Mouse (Mus musculus): ENCODE measurements around the gene Clcn2. TPM values are rescaled to one million over a fixed set of nuclear protein-coding genes. Genes with fewer than 3 reads are reported as not detected.

Clcn2 gene
- polyA plus RNA-seq, 1 experiment, result 5.8 TPM

DNA sequence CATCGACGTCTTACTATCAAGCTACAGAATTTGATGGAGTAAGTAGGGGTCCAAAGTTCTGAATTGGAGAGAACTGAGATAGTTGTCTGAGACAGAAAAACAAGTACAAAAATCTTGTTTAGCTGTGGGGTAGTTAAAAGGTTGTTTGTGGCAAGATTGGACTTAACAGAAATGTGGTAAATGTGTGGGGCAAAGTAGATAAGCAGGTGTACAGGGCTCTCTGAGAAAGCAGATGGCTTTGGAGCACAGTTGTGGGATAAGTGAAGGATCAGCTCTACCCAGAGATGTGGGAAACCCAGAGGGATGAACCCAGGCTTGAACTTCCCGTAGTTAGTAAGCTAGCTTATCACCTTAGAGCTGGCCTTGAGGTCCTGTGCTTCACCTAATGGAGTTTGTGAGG lies 26.8 kb downstream of the Clcn2 start:
- Histone ChIP-seq H3ac (ENCODE audit: control insufficient read depth, insufficient read length, low read depth) (no peak overlapping the region), H3K36me3 (ENCODE audit: control insufficient read depth, insufficient read depth) (peaks cover 75% of the 10 kb centered on the region), H3K27me3 (ENCODE audit: control insufficient read depth, insufficient read depth, insufficient read length) (no peaks in the 10 kb centered on the region), H3K4me3 (ENCODE audit: insufficient read depth, poor library complexity, severe bottlenecking) (no peak overlapping the region), H3K79me2 (ENCODE audit: control insufficient read depth, insufficient read depth) (peaks cover 9% of the 10 kb centered on the region), H3K79me3 (ENCODE audit: low read depth) (peaks cover under 1% of the 10 kb centered on the region)
- no peak for TF ChIP-seq USF1 (IDR thresholded peaks at IDR 0.05; ENCODE audit: low read depth)
- no peak for TF ChIP-seq CEBPB (IDR thresholded peaks at IDR 0.05; ENCODE audit: low read depth)
- no peak for TF ChIP-seq MAX (IDR thresholded peaks at IDR 0.05)
- no peak for TF ChIP-seq MYOD1 (IDR thresholded peaks at IDR 0.05; ENCODE audit: control insufficient read depth, insufficient read length, low read depth)
- no peak for TF ChIP-seq MYOG (IDR thresholded peaks at IDR 0.05; ENCODE audit: control insufficient read depth, extremely low read depth, insufficient read length)
- TF ChIP-seq FOSL1 (IDR thresholded peaks at IDR 0.05; ENCODE audit: insufficient read depth, low read length, poor library complexity, severe bottlenecking), result no peak
- no peak for TF ChIP-seq CTCF (IDR thresholded peaks at IDR 0.05; ENCODE audit: control insufficient read depth, insufficient read depth, insufficient read length)

DNA sequence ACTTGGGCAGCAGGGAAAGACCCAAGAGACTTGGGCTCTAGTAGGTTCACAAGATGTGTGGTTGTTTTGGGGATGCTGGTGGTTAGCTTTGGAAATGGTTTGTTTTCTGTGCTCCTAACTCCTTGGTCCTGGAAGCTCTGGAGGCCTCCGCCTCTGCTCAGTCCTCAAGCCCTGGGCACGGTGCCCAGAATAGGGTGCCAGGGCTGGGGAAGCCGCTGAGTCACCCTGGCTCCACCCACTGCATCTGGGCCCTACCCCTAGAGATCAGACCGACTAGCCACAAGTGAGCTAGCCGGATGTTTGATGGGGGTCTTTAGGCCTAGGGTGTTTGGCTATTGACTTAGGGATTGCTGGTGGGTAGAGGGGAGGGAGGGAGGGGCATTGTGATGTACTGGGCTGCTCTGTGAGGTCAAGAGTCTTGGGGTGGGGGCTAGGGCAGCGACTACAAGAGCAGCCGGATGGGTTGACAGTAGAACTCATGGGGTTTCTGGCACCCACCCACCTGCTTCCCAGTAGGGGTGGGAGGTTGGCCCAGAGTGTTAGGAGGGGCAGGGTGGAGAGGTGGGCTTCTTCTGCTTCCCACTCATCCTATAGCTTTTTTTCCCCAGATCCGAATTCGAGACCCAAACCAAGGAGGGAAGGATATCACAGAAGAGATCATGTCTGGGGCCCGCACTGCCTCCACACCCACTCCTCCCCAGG lies 39.4 kb downstream of the Clcn2 start:
- H3K4me3 ChIP-seq (ENCODE audit: insufficient read depth, poor library complexity, severe bottlenecking), result no peak overlapping the region
- H3K79me3 ChIP-seq (ENCODE audit: low read depth), result peaks cover 69% of the 10 kb centered on the region
- H3K27me3 ChIP-seq (ENCODE audit: control insufficient read depth, insufficient read depth, insufficient read length), result no peaks in the 10 kb centered on the region
- TF ChIP-seq MYOG (IDR thresholded peaks at IDR 0.05; ENCODE audit: control insufficient read depth, extremely low read depth, insufficient read length) (no peak), CEBPB (IDR thresholded peaks at IDR 0.05; ENCODE audit: low read depth) (no peak), FOSL1 (IDR thresholded peaks at IDR 0.05; ENCODE audit: insufficient read depth, low read length, poor library complexity, severe bottlenecking) (no peak), MYOD1 (IDR thresholded peaks at IDR 0.05; ENCODE audit: control insufficient read depth, insufficient read length, low read depth) (no peak), CTCF (IDR thresholded peaks at IDR 0.05; ENCODE audit: control insufficient read depth, insufficient read depth, insufficient read length) (no peak), USF1 (IDR thresholded peaks at IDR 0.05; ENCODE audit: low read depth) (no peak), MAX (IDR thresholded peaks at IDR 0.05) (no peak)
- peaks cover 90% of the 10 kb centered on the region for H3K79me2 ChIP-seq (ENCODE audit: control insufficient read depth, insufficient read depth)
- H3K36me3 ChIP-seq (ENCODE audit: control insufficient read depth, insufficient read depth), result peaks cover 88% of the 10 kb centered on the region
- no peak overlapping the region for H3ac ChIP-seq (ENCODE audit: control insufficient read depth, insufficient read length, low read depth)

DNA sequence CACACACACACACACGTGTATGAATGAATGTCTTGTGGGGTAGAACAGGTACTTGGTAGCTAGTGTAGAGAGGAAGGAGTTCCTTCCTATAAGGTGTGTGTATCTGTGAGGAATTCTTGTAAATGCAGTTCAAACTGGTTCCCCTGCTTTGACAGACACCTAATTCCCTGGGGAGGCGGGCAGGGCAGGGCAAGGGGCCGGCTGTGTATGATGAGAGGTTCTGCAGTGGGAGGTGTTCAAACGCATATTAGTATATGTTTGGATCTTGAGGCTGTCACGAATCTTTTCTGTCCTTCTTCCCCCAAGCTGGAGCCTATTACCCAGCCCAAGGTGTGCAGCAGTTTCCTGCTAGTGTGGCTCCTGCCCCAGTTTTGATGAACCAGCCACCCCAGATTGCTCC lies 40.2 kb downstream of the Clcn2 start:
- H3K4me3 ChIP-seq (ENCODE audit: insufficient read depth, poor library complexity, severe bottlenecking), result no peak overlapping the region
- no peak for TF ChIP-seq CEBPB (IDR thresholded peaks at IDR 0.05; ENCODE audit: low read depth)
- TF ChIP-seq CTCF (IDR thresholded peaks at IDR 0.05; ENCODE audit: control insufficient read depth, insufficient read depth, insufficient read length), result no peak
- TF ChIP-seq USF1 (IDR thresholded peaks at IDR 0.05; ENCODE audit: low read depth), result no peak
- TF ChIP-seq MAX (IDR thresholded peaks at IDR 0.05), result no peak
- TF ChIP-seq FOSL1 (IDR thresholded peaks at IDR 0.05; ENCODE audit: insufficient read depth, low read length, poor library complexity, severe bottlenecking), result no peak
- no peak for TF ChIP-seq MYOG (IDR thresholded peaks at IDR 0.05; ENCODE audit: control insufficient read depth, extremely low read depth, insufficient read length)
- TF ChIP-seq MYOD1 (IDR thresholded peaks at IDR 0.05; ENCODE audit: control insufficient read depth, insufficient read length, low read depth), result no peak
- H3K79me3 ChIP-seq (ENCODE audit: low read depth), result peaks cover 69% of the 10 kb centered on the region
- peaks cover 94% of the 10 kb centered on the region for H3K79me2 ChIP-seq (ENCODE audit: control insufficient read depth, insufficient read depth)
- no peaks in the 10 kb centered on the region for H3K27me3 ChIP-seq (ENCODE audit: control insufficient read depth, insufficient read depth, insufficient read length)
- H3ac ChIP-seq (ENCODE audit: control insufficient read depth, insufficient read length, low read depth), result no peak overlapping the region
- peaks cover 80% of the 10 kb centered on the region for H3K36me3 ChIP-seq (ENCODE audit: control insufficient read depth, insufficient read depth)

DNA sequence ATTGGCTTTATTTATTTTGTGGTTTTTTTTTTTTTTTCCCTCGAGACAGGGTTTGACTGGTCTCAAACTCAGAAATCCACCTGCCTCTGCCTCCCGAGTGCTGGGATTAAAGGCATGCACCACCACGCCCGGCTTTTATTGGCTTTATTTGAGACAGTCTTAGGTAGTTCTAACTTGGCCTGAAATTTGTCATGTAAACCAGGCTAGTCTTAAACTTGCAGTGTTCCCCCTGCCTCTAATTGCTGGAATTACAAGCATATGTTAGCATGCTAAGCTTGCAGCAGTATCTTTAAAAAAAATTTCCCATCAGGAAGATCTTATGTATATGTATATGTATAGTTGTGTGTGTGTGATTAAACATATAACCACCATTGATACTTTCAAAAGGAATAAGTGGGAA lies 40.8 kb downstream of the Clcn2 start:
- Histone ChIP-seq H3K4me3 (ENCODE audit: insufficient read depth, poor library complexity, severe bottlenecking) (no peak overlapping the region), H3K79me3 (ENCODE audit: low read depth) (peaks cover 64% of the 10 kb centered on the region), H3K36me3 (ENCODE audit: control insufficient read depth, insufficient read depth) (peaks cover 74% of the 10 kb centered on the region), H3K27me3 (ENCODE audit: control insufficient read depth, insufficient read depth, insufficient read length) (no peaks in the 10 kb centered on the region), H3K79me2 (ENCODE audit: control insufficient read depth, insufficient read depth) (peaks cover 89% of the 10 kb centered on the region), H3ac (ENCODE audit: control insufficient read depth, insufficient read length, low read depth) (no peak overlapping the region)
- TF ChIP-seq USF1 (IDR thresholded peaks at IDR 0.05; ENCODE audit: low read depth) (no peak), MAX (IDR thresholded peaks at IDR 0.05) (no peak)

DNA sequence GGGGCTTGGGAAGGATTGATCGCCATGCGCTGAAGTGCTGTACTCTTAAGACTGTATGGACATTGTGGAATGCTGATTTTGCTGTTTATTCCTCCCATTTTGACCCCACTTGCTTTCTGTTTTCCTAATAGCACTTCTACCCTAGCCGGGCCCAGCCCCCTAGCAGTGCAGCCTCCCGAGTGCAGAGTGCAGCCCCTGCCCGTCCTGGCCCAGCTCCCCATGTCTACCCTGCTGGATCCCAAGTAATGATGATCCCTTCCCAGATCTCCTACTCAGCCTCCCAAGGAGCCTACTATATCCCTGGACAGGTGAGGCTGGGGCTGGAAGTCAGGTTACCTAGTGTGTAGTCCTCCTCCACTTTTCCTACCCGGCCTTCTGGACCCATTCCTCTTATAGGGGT lies 42.3 kb downstream of the Clcn2 start:
- H3K4me3 ChIP-seq (ENCODE audit: insufficient read depth, poor library complexity, severe bottlenecking), result peak overlapping the region; percentile 11
- peaks cover 59% of the 10 kb centered on the region for H3K36me3 ChIP-seq (ENCODE audit: control insufficient read depth, insufficient read depth)
- TF ChIP-seq CTCF (IDR thresholded peaks at IDR 0.05; ENCODE audit: control insufficient read depth, insufficient read depth, insufficient read length) (no peak), MYOG (IDR thresholded peaks at IDR 0.05; ENCODE audit: control insufficient read depth, extremely low read depth, insufficient read length) (no peak), CEBPB (IDR thresholded peaks at IDR 0.05; ENCODE audit: low read depth) (no peak), FOSL1 (IDR thresholded peaks at IDR 0.05; ENCODE audit: insufficient read depth, low read length, poor library complexity, severe bottlenecking) (no peak), MAX (IDR thresholded peaks at IDR 0.05) (no peak), MYOD1 (IDR thresholded peaks at IDR 0.05; ENCODE audit: control insufficient read depth, insufficient read length, low read depth) (no peak), USF1 (IDR thresholded peaks at IDR 0.05; ENCODE audit: low read depth) (no peak)
- no peak overlapping the region for H3ac ChIP-seq (ENCODE audit: control insufficient read depth, insufficient read length, low read depth)
- peaks cover 74% of the 10 kb centered on the region for H3K79me2 ChIP-seq (ENCODE audit: control insufficient read depth, insufficient read depth)
- no peaks in the 10 kb centered on the region for H3K27me3 ChIP-seq (ENCODE audit: control insufficient read depth, insufficient read depth, insufficient read length)
- H3K79me3 ChIP-seq (ENCODE audit: low read depth), result peaks cover 60% of the 10 kb centered on the region
